Mouse (Mus musculus): Measurements from ENCODE around the gene Grn. TPM values are rescaled to one million over a fixed set of nuclear protein-coding genes. Genes with fewer than 3 reads are reported as not detected.

Grn gene
- total and polyA plus RNA-seq, 2 experiments from 2014 or later, result 98.5 to 104 TPM

DNA sequence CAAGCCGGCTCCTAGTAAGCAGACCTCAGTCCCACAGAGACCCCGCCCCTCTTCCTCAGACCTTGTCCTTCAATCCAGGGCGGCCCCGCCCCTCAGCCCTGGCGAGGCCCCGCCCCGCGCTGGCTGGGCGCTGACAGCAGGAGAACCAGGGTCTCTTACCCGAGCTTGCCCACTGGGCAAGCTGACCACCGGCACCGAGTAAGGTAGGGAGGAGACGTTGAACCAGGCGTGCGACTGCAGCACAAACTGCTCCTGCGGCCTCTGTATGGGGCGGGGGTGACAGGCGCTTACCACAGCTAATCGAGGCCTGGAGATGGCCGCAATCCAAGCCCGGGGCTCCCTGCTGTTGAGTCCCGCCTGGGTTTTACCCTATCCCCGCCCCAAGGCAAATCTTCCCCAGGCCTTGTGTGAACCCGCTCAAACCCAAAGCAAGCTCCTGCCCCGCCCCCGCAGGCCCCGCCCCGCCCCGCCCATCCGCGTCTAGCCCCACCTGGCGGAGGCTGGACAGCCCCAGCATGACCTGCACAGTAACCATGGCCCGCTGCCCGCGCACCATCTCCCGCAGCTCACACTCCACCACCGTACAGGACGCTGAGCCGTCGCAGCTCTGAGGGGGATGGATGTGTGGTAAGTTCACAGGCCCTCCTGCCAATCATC, 25.8 kb downstream of the Grn start:
- peak overlapping the region; percentile 47 for H3K4me3 ChIP-seq (ENCODE audit: low read length)
- peak overlapping the region; percentile 89 for H3K4me2 ChIP-seq (ENCODE audit: low read depth, low read length)
- WGBS, result under 1% methylated on average over 36 of the region's 40 CpGs
- peaks cover 9% of the 10 kb centered on the region; the same call in 1 of the 2 replicates for H3K4me1 ChIP-seq (ENCODE audit: insufficient read depth, low read length)
- ATAC-seq (peak; percentile 89), DNase-seq (ENCODE audit: low spot score) (peak; percentile 86)
- peak; percentile 52 for TF ChIP-seq CTCF (IDR thresholded peaks at IDR 0.05; ENCODE audit: low read depth)
- H3K27ac ChIP-seq, result peak overlapping the region; percentile 60; the same call in 1 of the 2 replicates
- H3K27me3 ChIP-seq (ENCODE audit: insufficient read depth, low read length), result no peaks in the 10 kb centered on the region
- peak overlapping the region; percentile 66 for H3K9ac ChIP-seq (replicated peaks; ENCODE audit: low read length)
- H3K36me3 ChIP-seq (ENCODE audit: insufficient read depth, low read length), result no peaks in the 10 kb centered on the region
- H3K9me3 ChIP-seq (ENCODE audit: low read length), result no peaks in the 10 kb centered on the region

DNA sequence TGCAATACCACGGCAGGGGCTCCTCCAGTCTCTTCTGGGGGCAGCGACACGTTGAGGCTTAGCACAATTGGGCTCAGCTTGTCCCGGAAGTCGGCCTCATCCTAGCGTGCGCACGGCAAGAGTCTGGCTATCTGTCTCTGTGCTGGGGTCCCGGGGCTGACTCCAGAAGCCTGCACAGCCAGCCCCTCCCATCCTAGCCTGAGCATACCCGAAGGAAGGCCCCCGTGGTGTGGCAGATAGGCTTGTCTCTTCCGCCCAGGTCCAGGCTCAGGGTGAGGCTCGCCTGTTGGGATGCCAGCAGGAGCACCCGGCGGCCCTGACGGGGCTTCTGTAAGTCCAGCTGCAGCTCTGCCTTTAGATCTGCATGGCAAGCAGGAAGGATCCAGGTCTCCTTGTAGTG, 30.4 kb downstream of the Grn start:
- H3K4me3 ChIP-seq (ENCODE audit: low read length), result no peak overlapping the region
- ATAC-seq (no peak), DNase-seq (ENCODE audit: low spot score) (no peak)
- no peaks in the 10 kb centered on the region for H3K9me3 ChIP-seq (ENCODE audit: low read length)
- 58% methylated on average over 16 of the region's 16 CpGs for WGBS
- H3K36me3 ChIP-seq (ENCODE audit: insufficient read depth, low read length), result no peaks in the 10 kb centered on the region
- H3K4me1 ChIP-seq (ENCODE audit: insufficient read depth, low read length), result peaks cover 5% of the 10 kb centered on the region; the same call in 1 of the 2 replicates
- H3K9ac ChIP-seq (replicated peaks; ENCODE audit: low read length), result no peak overlapping the region
- no peak overlapping the region for H3K27ac ChIP-seq
- no peaks in the 10 kb centered on the region for H3K27me3 ChIP-seq (ENCODE audit: insufficient read depth, low read length)
- TF ChIP-seq CTCF (IDR thresholded peaks at IDR 0.05; ENCODE audit: low read depth), result no peak
- no peak overlapping the region for H3K4me2 ChIP-seq (ENCODE audit: low read depth, low read length)

DNA sequence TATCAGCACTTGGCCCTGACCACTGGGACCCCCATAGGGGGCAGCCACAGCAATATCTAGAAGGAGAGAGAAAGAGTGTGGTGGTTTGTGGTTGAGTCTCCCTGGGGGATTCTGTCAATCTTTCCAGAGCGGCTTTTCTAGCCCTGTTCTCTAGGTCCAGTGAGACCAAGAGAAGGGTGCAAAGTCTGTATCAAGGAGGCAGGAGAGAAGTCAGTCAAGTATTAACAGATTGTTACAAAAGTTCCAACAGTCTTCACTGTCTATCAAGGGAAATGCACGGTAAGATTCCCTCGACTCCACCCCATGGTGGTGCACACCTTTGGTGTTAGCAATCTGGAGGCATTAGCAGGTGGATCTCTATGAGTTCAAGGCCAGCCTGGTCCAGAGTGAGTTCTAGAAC, 31.6 kb downstream of the Grn start:
- DNase-seq (ENCODE audit: low spot score) (no peak), ATAC-seq (no peak)
- Histone ChIP-seq H3K4me3 (ENCODE audit: low read length) (no peak overlapping the region), H3K27ac (no peak overlapping the region), H3K4me1 (ENCODE audit: insufficient read depth, low read length) (no peaks in the 10 kb centered on the region), H3K4me2 (ENCODE audit: low read depth, low read length) (no peak overlapping the region), H3K9me3 (ENCODE audit: low read length) (no peaks in the 10 kb centered on the region), H3K36me3 (ENCODE audit: insufficient read depth, low read length) (no peaks in the 10 kb centered on the region), H3K27me3 (ENCODE audit: insufficient read depth, low read length) (no peaks in the 10 kb centered on the region), H3K9ac (replicated peaks; ENCODE audit: low read length) (no peak overlapping the region)
- no peak for TF ChIP-seq CTCF (IDR thresholded peaks at IDR 0.05; ENCODE audit: low read depth)
- 91% methylated on average over 3 of the region's 3 CpGs for WGBS

DNA sequence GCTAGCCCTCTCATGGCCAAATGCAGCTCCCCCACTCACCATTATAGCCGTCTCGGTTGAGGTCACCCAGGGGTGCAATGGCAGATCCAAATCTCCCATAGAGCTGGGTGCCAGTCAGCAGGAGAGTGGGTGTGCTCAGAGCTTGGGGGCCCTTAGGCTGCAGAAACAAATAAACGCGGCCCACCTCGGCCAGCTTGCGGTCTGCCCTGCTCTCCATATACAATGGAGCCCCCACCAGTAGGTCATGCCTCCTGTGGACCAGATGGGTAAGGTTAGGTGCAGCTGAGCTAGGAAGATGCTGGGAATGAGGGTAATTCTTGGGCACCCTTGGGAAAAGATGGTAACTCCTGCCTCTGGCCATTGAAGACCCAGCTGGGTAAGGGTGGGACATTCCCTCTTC, 34.8 kb downstream of the Grn start:
- H3K27me3 ChIP-seq (ENCODE audit: insufficient read depth, low read length), result no peaks in the 10 kb centered on the region
- no peak for ATAC-seq
- H3K4me3 ChIP-seq (ENCODE audit: low read length), result no peak overlapping the region
- no peak overlapping the region for H3K27ac ChIP-seq
- H3K4me1 ChIP-seq (ENCODE audit: insufficient read depth, low read length), result peaks cover 4% of the 10 kb centered on the region; the same call in 1 of the 2 replicates
- WGBS, result 96% methylated on average over 6 of the region's 6 CpGs
- no peaks in the 10 kb centered on the region for H3K9me3 ChIP-seq (ENCODE audit: low read length)
- no peak overlapping the region for H3K4me2 ChIP-seq (ENCODE audit: low read depth, low read length)
- no peak for TF ChIP-seq CTCF (IDR thresholded peaks at IDR 0.05; ENCODE audit: low read depth)
- H3K36me3 ChIP-seq (ENCODE audit: insufficient read depth, low read length), result no peaks in the 10 kb centered on the region
- no peak overlapping the region for H3K9ac ChIP-seq (replicated peaks; ENCODE audit: low read length)
- DNase-seq (ENCODE audit: low spot score), result no peak

DNA sequence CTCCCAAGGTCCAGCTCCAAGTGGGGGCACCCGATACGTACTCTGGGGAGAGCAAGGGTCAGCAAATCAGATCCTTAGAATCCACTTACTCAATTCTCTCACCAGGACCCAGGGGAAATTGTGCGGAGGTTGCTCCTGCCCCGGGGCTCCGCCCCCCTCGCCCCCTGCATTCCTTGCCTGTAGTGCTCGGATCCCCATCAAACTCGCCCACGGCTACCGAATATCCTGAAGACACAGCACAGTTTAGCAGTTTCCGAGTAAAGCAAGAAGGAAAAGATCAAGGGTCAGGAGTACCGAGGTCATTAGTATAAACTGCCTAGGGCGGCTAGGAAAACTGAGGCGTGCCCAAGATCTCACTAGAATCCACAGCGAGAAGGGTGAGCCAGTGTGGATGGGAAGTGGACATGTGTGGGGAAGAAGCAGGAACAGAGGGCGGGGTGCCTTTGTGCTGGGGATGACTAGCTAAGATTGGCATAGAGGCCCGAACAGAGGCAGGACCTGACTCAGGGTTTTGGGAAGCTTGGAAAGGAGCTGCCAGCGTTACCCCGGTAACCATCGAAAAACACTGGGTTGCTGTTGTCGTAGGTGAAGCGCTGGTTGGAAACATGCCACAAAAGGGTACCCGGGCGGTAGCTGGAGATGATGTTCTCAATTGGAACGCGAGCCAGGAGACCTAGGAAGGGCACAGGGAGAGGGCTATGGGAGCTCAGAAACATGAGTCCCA, 35.8 kb downstream of the Grn start:
- peak; percentile 83 for DNase-seq (ENCODE audit: low spot score)
- Histone ChIP-seq H3K27ac (peak overlapping the region; percentile 21; the same call in 1 of the 2 replicates), H3K9ac (replicated peaks; ENCODE audit: low read length) (no peak overlapping the region), H3K27me3 (ENCODE audit: insufficient read depth, low read length) (no peaks in the 10 kb centered on the region), H3K4me2 (ENCODE audit: low read depth, low read length) (peak overlapping the region; percentile 25), H3K4me3 (ENCODE audit: low read length) (no peak overlapping the region), H3K4me1 (ENCODE audit: insufficient read depth, low read length) (peaks cover 4% of the 10 kb centered on the region; the same call in 1 of the 2 replicates), H3K9me3 (ENCODE audit: low read length) (no peaks in the 10 kb centered on the region), H3K36me3 (ENCODE audit: insufficient read depth, low read length) (no peaks in the 10 kb centered on the region)
- no peak for TF ChIP-seq CTCF (IDR thresholded peaks at IDR 0.05; ENCODE audit: low read depth)
- 8% methylated on average over 26 of the region's 26 CpGs for WGBS
- ATAC-seq, result 0 out of 2 replicates have a peak, but pooled peaks have one; percentile 16

DNA sequence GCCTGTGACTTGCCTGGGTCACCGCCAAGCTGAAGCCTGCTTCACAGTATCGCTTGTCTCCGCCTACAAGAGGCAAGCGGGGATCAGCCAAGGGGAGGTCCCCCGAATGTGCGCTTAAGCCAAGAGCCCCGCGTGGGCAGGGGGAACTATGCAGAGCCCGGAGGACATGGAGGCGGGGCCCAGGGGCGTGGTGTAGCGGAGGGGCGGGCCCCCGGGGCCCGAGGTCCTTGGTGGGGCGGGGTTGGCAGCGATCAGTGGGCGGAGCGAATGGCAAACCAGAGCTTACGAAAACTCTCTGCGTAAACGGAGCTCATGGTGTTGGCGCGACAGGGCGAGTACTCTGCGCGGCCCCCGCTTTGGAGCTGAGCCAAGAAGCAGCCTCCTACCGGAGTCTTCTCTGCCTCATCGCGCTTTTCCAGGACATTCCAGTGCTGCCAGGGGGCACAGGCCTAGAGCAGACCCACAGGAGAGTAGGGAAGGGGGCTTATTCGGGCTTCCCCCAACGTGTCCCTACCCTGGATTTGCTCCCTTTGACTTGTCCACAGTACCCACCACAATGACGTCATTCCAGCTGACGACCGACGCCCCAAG, 37.0 kb downstream of the Grn start:
- DNase-seq (ENCODE audit: low spot score), result peak; percentile 96
- Histone ChIP-seq H3K9me3 (ENCODE audit: low read length) (no peaks in the 10 kb centered on the region), H3K36me3 (ENCODE audit: insufficient read depth, low read length) (no peaks in the 10 kb centered on the region), H3K27me3 (ENCODE audit: insufficient read depth, low read length) (no peaks in the 10 kb centered on the region), H3K27ac (peak overlapping the region; percentile 65), H3K9ac (replicated peaks; ENCODE audit: low read length) (peak overlapping the region; percentile 56), H3K4me2 (ENCODE audit: low read depth, low read length) (peak overlapping the region; percentile 90), H3K4me1 (ENCODE audit: insufficient read depth, low read length) (peaks cover 4% of the 10 kb centered on the region; the same call in 1 of the 2 replicates), H3K4me3 (ENCODE audit: low read length) (peak overlapping the region; percentile 39)
- no peak for TF ChIP-seq CTCF (IDR thresholded peaks at IDR 0.05; ENCODE audit: low read depth)
- 2% methylated on average over 37 of the region's 37 CpGs for WGBS
- ATAC-seq, result peak; percentile 96
